Mouse (Mus musculus): ENCODE data around the gene Rps27l. TPM values are rescaled to one million over a fixed set of nuclear protein-coding genes. Genes with fewer than 3 reads are reported as not detected.

Rps27l gene
- total and polyA plus RNA-seq, 3 experiments: 469 to 502 TPM; not detected in 1

DNA sequence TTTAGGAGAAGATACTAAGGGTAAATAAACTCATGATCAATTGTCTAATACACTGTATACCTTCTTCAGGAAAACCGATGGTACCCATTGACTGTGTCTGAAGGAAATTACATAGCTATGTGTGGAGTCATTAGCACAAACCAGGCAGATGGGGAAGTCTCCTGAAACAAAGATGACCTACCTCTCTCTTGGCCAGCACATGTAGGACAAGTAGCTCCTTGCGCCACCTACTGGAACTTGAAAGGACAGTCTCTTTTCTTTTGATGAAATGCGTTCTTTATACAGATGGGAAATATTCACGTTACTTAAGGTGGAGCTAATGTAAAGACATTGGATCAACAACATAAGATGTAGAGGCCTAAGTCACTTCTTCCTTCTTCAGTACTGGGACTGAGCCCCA, 7.0 kb upstream of the Rps27l start:
- peak; percentile 93 for DNase-seq (ENCODE audit: low read depth, low spot score)
- H3K4me3 ChIP-seq (ENCODE audit: control insufficient read depth in 1 of 2, insufficient read depth in 1 of 2, low read depth in 2 of 2, low read length in 2 of 2): no peak overlapping the region
- no peak overlapping the region for H3K9ac ChIP-seq (ENCODE audit: control insufficient read depth, low read depth, low read length, poor library complexity, severe bottlenecking)
- H3K4me1 ChIP-seq (ENCODE audit: control insufficient read depth in 1 of 2, insufficient read depth in 2 of 2, low read length in 2 of 2): peaks cover 0 to 4% of the 10 kb centered on the region in 2 experiments; a peak in 3 of 4 replicates
- H3K27me3 ChIP-seq (ENCODE audit: control insufficient read depth in 1 of 2, insufficient read depth in 2 of 2, low read length in 2 of 2): no peaks in the 10 kb centered on the region
- H3K79me2 ChIP-seq (ENCODE audit: control insufficient read depth, insufficient read depth, low read length, poor library complexity): no peaks in the 10 kb centered on the region
- TF ChIP-seq MYC (IDR thresholded peaks at IDR 0.05; ENCODE audit: low read depth, low read length): peak; percentile 98
- no peak for TF ChIP-seq NELFE (IDR thresholded peaks at IDR 0.05; ENCODE audit: low read depth, low read length)
- no peak for TF ChIP-seq MEF2A (IDR thresholded peaks at IDR 0.05; ENCODE audit: extremely low read depth, insufficient replicate concordance, low read depth, low read length, poor library complexity, severe bottlenecking)
- 0 out of 2 replicates have a peak, but pooled peaks have one; percentile 14 for TF ChIP-seq TCF12 (IDR thresholded peaks at IDR 0.05; ENCODE audit: low read depth, low read length)
- TF ChIP-seq CTCF (IDR thresholded peaks at IDR 0.05 in 2 of 3, conservative IDR thresholded peaks at IDR 0.05 in 1 of 3; ENCODE audit: control insufficient read depth in 1 of 3, insufficient read depth in 1 of 3, low read depth in 2 of 3, low read length in 3 of 3, poor library complexity in 1 of 3, severe bottlenecking in 1 of 3): peak; percentile 63 to 96 (median 90)
- peak; percentile 86 for TF ChIP-seq RAD21 (IDR thresholded peaks at IDR 0.05; ENCODE audit: low read depth, low read length)
- TF ChIP-seq KAT2A (conservative IDR thresholded peaks at IDR 0.05; ENCODE audit: low read depth, low read length): no peak
- no peak for TF ChIP-seq ZMIZ1 (IDR thresholded peaks at IDR 0.05; ENCODE audit: low read depth, low read length)
- no peak for TF ChIP-seq E2F4 (IDR thresholded peaks at IDR 0.05; ENCODE audit: borderline replicate concordance, low read depth, low read length)
- TF ChIP-seq CHD2 (IDR thresholded peaks at IDR 0.05; ENCODE audit: low read length): no peak; the same call in 1 of the 2 replicates
- peak; percentile 79 for TF ChIP-seq MAX (IDR thresholded peaks at IDR 0.05; ENCODE audit: low read length)
- no peak for TF ChIP-seq USF2 (IDR thresholded peaks at IDR 0.05; ENCODE audit: borderline replicate concordance in 1 of 2, insufficient read depth in 1 of 2, low read depth in 1 of 2, low read length in 2 of 2)
- TF ChIP-seq JUND (IDR thresholded peaks at IDR 0.05; ENCODE audit: low read depth, low read length): peak; percentile 35; the same call in 1 of the 2 replicates
- TF ChIP-seq SMC3 (IDR thresholded peaks at IDR 0.05; ENCODE audit: low read depth, low read length): peak; percentile 91
- no peak for TF ChIP-seq MYB (IDR thresholded peaks at IDR 0.05; ENCODE audit: low read depth, low read length)
- no peak for TF ChIP-seq GATA1 (IDR thresholded peaks at IDR 0.05; ENCODE audit: low read depth, low read length)
- TF ChIP-seq GABPA (IDR thresholded peaks at IDR 0.05; ENCODE audit: low read depth, low read length): no peak
- TF ChIP-seq ETS1 (IDR thresholded peaks at IDR 0.05; ENCODE audit: low read depth, low read length): no peak
- no peak for TF ChIP-seq ELF1 (IDR thresholded peaks at IDR 0.05; ENCODE audit: low read depth, low read length)
- no peak for TF ChIP-seq MAFK (IDR thresholded peaks at IDR 0.05; ENCODE audit: borderline replicate concordance, low read depth, low read length)
- peak; percentile 44; the same call in 1 of the 2 replicates for TF ChIP-seq TBP (IDR thresholded peaks at IDR 0.05; ENCODE audit: low read depth, low read length)
- TF ChIP-seq MXI1 (IDR thresholded peaks at IDR 0.05; ENCODE audit: low read depth, low read length): peak; percentile 55; the same call in 1 of the 2 replicates
- no peak for TF ChIP-seq CHD1 (IDR thresholded peaks at IDR 0.05; ENCODE audit: low read depth, low read length)
- TF ChIP-seq POLR2A (IDR thresholded peaks at IDR 0.05; ENCODE audit: control insufficient read depth in 1 of 2, insufficient read depth in 1 of 2, low read depth in 1 of 2, low read length in 2 of 2, poor library complexity in 1 of 2): no peak
- no peak for TF ChIP-seq POLR2AphosphoS2 (IDR thresholded peaks at IDR 0.05; ENCODE audit: low read length)
- TF ChIP-seq ZKSCAN1 (IDR thresholded peaks at IDR 0.05; ENCODE audit: low read depth, low read length): no peak
- TF ChIP-seq ZC3H11A (IDR thresholded peaks at IDR 0.05; ENCODE audit: low read depth, low read length): peak; percentile 80
- 0 out of 2 replicates have a peak, but pooled peaks have one; percentile 50 for TF ChIP-seq MAZ (IDR thresholded peaks at IDR 0.05; ENCODE audit: low read depth, low read length)
- 0 out of 2 replicates have a peak, but pooled peaks have one; percentile 33 for TF ChIP-seq BHLHE40 (IDR thresholded peaks at IDR 0.05; ENCODE audit: borderline replicate concordance, low read depth, low read length)
- peak; percentile 9 to 47; a peak in 2 of 4 replicates for TF ChIP-seq EP300 (IDR thresholded peaks at IDR 0.05; ENCODE audit: low read depth in 1 of 2, low read length in 2 of 2)
- no peak for TF ChIP-seq NRF1 (IDR thresholded peaks at IDR 0.05; ENCODE audit: insufficient read depth, low read depth, low read length, poor library complexity, severe bottlenecking)
- no peak for TF ChIP-seq RCOR1 (IDR thresholded peaks at IDR 0.05; ENCODE audit: low read depth, low read length)
- TF ChIP-seq HCFC1 (IDR thresholded peaks at IDR 0.05; ENCODE audit: low read depth, low read length): peak; percentile 28; the same call in 1 of the 2 replicates
- TF ChIP-seq SIN3A (IDR thresholded peaks at IDR 0.05; ENCODE audit: low read length): peak; percentile 50
- no peaks in the 10 kb centered on the region for H3K9me3 ChIP-seq (replicated peaks; ENCODE audit: insufficient read depth, low read length)
- no peaks in the 10 kb centered on the region for H3K36me3 ChIP-seq (ENCODE audit: control insufficient read depth in 1 of 2, insufficient read depth in 2 of 2, low read length in 2 of 2)
- no peak overlapping the region for H3K27ac ChIP-seq (ENCODE audit: control insufficient read depth, low read depth, low read length)

All from MEL (cell line).